Mouse (Mus musculus): ENCODE measurements around the gene Acbd4. TPM values are rescaled to one million over a fixed set of nuclear protein-coding genes. Genes with fewer than 3 reads are reported as not detected.
A peak's percentile ranks its signal among the peaks of the same experiment; 100 is the strongest.

Acbd4 gene
- total and polyA plus RNA-seq, 3 experiments: 16.6 to 18.3 TPM; not detected in 1

- H3K9ac ChIP-seq (ENCODE audit: control insufficient read depth, low read depth, low read length, poor library complexity, severe bottlenecking): no peak overlapping the region
- TF ChIP-seq NELFE (IDR thresholded peaks at IDR 0.05; ENCODE audit: low read depth, low read length): no peak
- no peak for TF ChIP-seq USF1 (IDR thresholded peaks at IDR 0.05; ENCODE audit: low read depth, low read length)
- TF ChIP-seq TAL1 (IDR thresholded peaks at IDR 0.05; ENCODE audit: low read length): no peak
- no peak for TF ChIP-seq SMC3 (IDR thresholded peaks at IDR 0.05; ENCODE audit: low read depth, low read length)
- TF ChIP-seq GATA1 (IDR thresholded peaks at IDR 0.05; ENCODE audit: low read depth, low read length): no peak
- no peak for TF ChIP-seq CHD2 (IDR thresholded peaks at IDR 0.05; ENCODE audit: low read length)
- H3K27me3 ChIP-seq (ENCODE audit: control insufficient read depth in 1 of 2, insufficient read depth in 2 of 2, low read length in 2 of 2): no peaks in the 10 kb centered on the region
- H3K9me3 ChIP-seq (replicated peaks; ENCODE audit: insufficient read depth, low read length): no peaks in the 10 kb centered on the region
- no peak for DNase-seq (ENCODE audit: low read depth, low spot score)
- H3K4me3 ChIP-seq (ENCODE audit: control insufficient read depth in 1 of 2, insufficient read depth in 1 of 2, low read depth in 2 of 2, low read length in 2 of 2): no peak overlapping the region
- peaks cover 0 to 5% of the 10 kb centered on the region in 2 experiments; a peak in 3 of 4 replicates for H3K4me1 ChIP-seq (ENCODE audit: control insufficient read depth in 1 of 2, insufficient read depth in 2 of 2, low read length in 2 of 2)
- no peaks in the 10 kb centered on the region for H3K79me2 ChIP-seq (ENCODE audit: control insufficient read depth, insufficient read depth, low read length, poor library complexity)
- no peak overlapping the region for H3K27ac ChIP-seq (ENCODE audit: control insufficient read depth, low read depth, low read length)
- peaks cover 0 to 4% of the 10 kb centered on the region in 2 experiments; a peak in 1 of 4 replicates for H3K36me3 ChIP-seq (ENCODE audit: control insufficient read depth in 1 of 2, insufficient read depth in 2 of 2, low read length in 2 of 2)
Observed at GRCm38 (mm10) chr11:103144309-103145285, 43.1 kb downstream of the Acbd4 start.

GRCm38 (mm10) chr11:103146386-103146785 is 44.9 kb downstream of the Acbd4 start:
- H3K79me2 ChIP-seq (ENCODE audit: control insufficient read depth, insufficient read depth, low read length, poor library complexity): no peaks in the 10 kb centered on the region
- no peak overlapping the region for H3K9ac ChIP-seq (ENCODE audit: control insufficient read depth, low read depth, low read length, poor library complexity, severe bottlenecking)
- TF ChIP-seq UBTF (IDR thresholded peaks at IDR 0.05; ENCODE audit: borderline replicate concordance, insufficient read depth, low read depth, low read length): no peak
- no peak for TF ChIP-seq GATA1 (IDR thresholded peaks at IDR 0.05; ENCODE audit: low read depth, low read length)
- no peak for TF ChIP-seq RCOR1 (IDR thresholded peaks at IDR 0.05; ENCODE audit: low read depth, low read length)
- 0 out of 2 replicates have a peak, but pooled peaks have one; percentile 17 for TF ChIP-seq ZNF384 (IDR thresholded peaks at IDR 0.05; ENCODE audit: low read depth, low read length)
- H3K27me3 ChIP-seq (ENCODE audit: control insufficient read depth in 1 of 2, insufficient read depth in 2 of 2, low read length in 2 of 2): no peaks in the 10 kb centered on the region
- no peak for DNase-seq (ENCODE audit: low read depth, low spot score)
- no peak overlapping the region for H3K27ac ChIP-seq (ENCODE audit: control insufficient read depth, low read depth, low read length)
- H3K4me1 ChIP-seq (ENCODE audit: control insufficient read depth in 1 of 2, insufficient read depth in 2 of 2, low read length in 2 of 2): peaks cover 0 to 5% of the 10 kb centered on the region in 2 experiments; a peak in 3 of 4 replicates
- H3K4me3 ChIP-seq (ENCODE audit: control insufficient read depth in 1 of 2, insufficient read depth in 1 of 2, low read depth in 2 of 2, low read length in 2 of 2): no peak overlapping the region
- no peaks in the 10 kb centered on the region for H3K9me3 ChIP-seq (replicated peaks; ENCODE audit: insufficient read depth, low read length)
- peaks cover 0 to 4% of the 10 kb centered on the region in 2 experiments; a peak in 1 of 4 replicates for H3K36me3 ChIP-seq (ENCODE audit: control insufficient read depth in 1 of 2, insufficient read depth in 2 of 2, low read length in 2 of 2)

GRCm38 (mm10) chr11:103147766-103148165 is 46.3 kb downstream of the Acbd4 start:
- peaks cover 0 to 5% of the 10 kb centered on the region in 2 experiments; a peak in 3 of 4 replicates for H3K4me1 ChIP-seq (ENCODE audit: control insufficient read depth in 1 of 2, insufficient read depth in 2 of 2, low read length in 2 of 2)
- no peak overlapping the region for H3K27ac ChIP-seq (ENCODE audit: control insufficient read depth, low read depth, low read length)
- H3K36me3 ChIP-seq (ENCODE audit: control insufficient read depth in 1 of 2, insufficient read depth in 2 of 2, low read length in 2 of 2): peaks cover 0 to 4% of the 10 kb centered on the region in 2 experiments; a peak in 1 of 4 replicates
- no peaks in the 10 kb centered on the region for H3K79me2 ChIP-seq (ENCODE audit: control insufficient read depth, insufficient read depth, low read length, poor library complexity)
- H3K9ac ChIP-seq (ENCODE audit: control insufficient read depth, low read depth, low read length, poor library complexity, severe bottlenecking): no peak overlapping the region
- no peaks in the 10 kb centered on the region for H3K9me3 ChIP-seq (replicated peaks; ENCODE audit: insufficient read depth, low read length)
- no peak overlapping the region for H3K4me3 ChIP-seq (ENCODE audit: control insufficient read depth in 1 of 2, insufficient read depth in 1 of 2, low read depth in 2 of 2, low read length in 2 of 2)
- no peak for DNase-seq (ENCODE audit: low read depth, low spot score)
- peaks cover 0 to 1% of the 10 kb centered on the region in 2 experiments; a peak in 1 of 4 replicates for H3K27me3 ChIP-seq (ENCODE audit: control insufficient read depth in 1 of 2, insufficient read depth in 2 of 2, low read length in 2 of 2)
- TF ChIP-seq CHD2 (IDR thresholded peaks at IDR 0.05; ENCODE audit: low read length): no peak
- no peak for TF ChIP-seq ZMIZ1 (IDR thresholded peaks at IDR 0.05; ENCODE audit: low read depth, low read length)
- TF ChIP-seq POLR2AphosphoS2 (IDR thresholded peaks at IDR 0.05; ENCODE audit: low read length): no peak
- no peak for TF ChIP-seq ZKSCAN1 (IDR thresholded peaks at IDR 0.05; ENCODE audit: low read depth, low read length)
- TF ChIP-seq JUND (IDR thresholded peaks at IDR 0.05; ENCODE audit: low read depth, low read length): no peak
- no peak for TF ChIP-seq HCFC1 (IDR thresholded peaks at IDR 0.05; ENCODE audit: low read depth, low read length)
- no peak for TF ChIP-seq UBTF (IDR thresholded peaks at IDR 0.05; ENCODE audit: borderline replicate concordance, insufficient read depth, low read depth, low read length)
- no peak for TF ChIP-seq TBP (IDR thresholded peaks at IDR 0.05; ENCODE audit: low read depth, low read length)
- TF ChIP-seq MAX (IDR thresholded peaks at IDR 0.05; ENCODE audit: low read length): no peak
- no peak for TF ChIP-seq USF2 (IDR thresholded peaks at IDR 0.05; ENCODE audit: borderline replicate concordance in 1 of 2, insufficient read depth in 1 of 2, low read depth in 1 of 2, low read length in 2 of 2)
- no peak for TF ChIP-seq MXI1 (IDR thresholded peaks at IDR 0.05; ENCODE audit: low read depth, low read length)
- TF ChIP-seq TAL1 (IDR thresholded peaks at IDR 0.05; ENCODE audit: low read length): no peak
- TF ChIP-seq POLR2A (IDR thresholded peaks at IDR 0.05; ENCODE audit: control insufficient read depth in 1 of 2, insufficient read depth in 1 of 2, low read depth in 1 of 2, low read length in 2 of 2, poor library complexity in 1 of 2): no peak
- no peak for TF ChIP-seq ELF1 (IDR thresholded peaks at IDR 0.05; ENCODE audit: low read depth, low read length)
- no peak for TF ChIP-seq RAD21 (IDR thresholded peaks at IDR 0.05; ENCODE audit: low read depth, low read length)
- TF ChIP-seq MEF2A (IDR thresholded peaks at IDR 0.05; ENCODE audit: extremely low read depth, insufficient replicate concordance, low read depth, low read length, poor library complexity, severe bottlenecking): no peak
- TF ChIP-seq GABPA (IDR thresholded peaks at IDR 0.05; ENCODE audit: low read depth, low read length): no peak
- TF ChIP-seq GATA1 (IDR thresholded peaks at IDR 0.05; ENCODE audit: low read depth, low read length): no peak

Data from MEL (cell line).